Mouse (Mus musculus) liver, adult 2 months (tissue): ENCODE measurements around the gene Dnajc24.

Source experiments
- CTCF ChIP-seq: fragments of 200-500 bp; IDR thresholded peaks from 2 replicates; pipeline ENCODE4 v1.5.1; 2011; ENCODE audit warnings: low read depth, low read length, control low read depth
- POLR2A ChIP-seq: fragments of 200-500 bp; IDR thresholded peaks from 2 replicates; pipeline ENCODE4 v1.6.1; 2011; ENCODE audit warnings: low read length, control low read depth; ENCODE audit not compliant: insufficient read depth; ENCODE audit errors: extremely low read depth

- TF ChIP-seq POLR2A: no peak
- no peak for TF ChIP-seq CTCF
Measured at GRCm38 (mm10) chr2:106038286-106038685, 34.9 kb upstream of the Dnajc24 start.
